Mouse (Mus musculus): ENCODE measurements at regions not wholly inside any gene's neighbourhood (a gene's known extent, or its start where the extent isn't known, plus 50 kb on each side); places are given as distances from the start of the nearest gene placed in this dataset.

GRCm38 (mm10) chr4:91143906-91144305, 256.7 kb downstream of the Elavl2 start:
- no peak for TF ChIP-seq CTCF (IDR thresholded peaks at IDR 0.05; ENCODE audit: control insufficient read depth, insufficient read depth, insufficient replicate concordance, low read depth, low read length)
- TF ChIP-seq POLR2A (IDR thresholded peaks at IDR 0.05; ENCODE audit: control insufficient read depth, low read depth, low read length): no peak

All from testis, adult 2 months (tissue).